Mouse (Mus musculus): ENCODE measurements around the gene Cnpy3.

- TF ChIP-seq CTCF (IDR thresholded peaks at IDR 0.05; ENCODE audit: low read depth), result no peak
- TF ChIP-seq EP300 (IDR thresholded peaks at IDR 0.05; ENCODE audit: low read depth), result no peak
Observed at GRCm38 (mm10) chr17:46701489-46701888, 50.5 kb downstream of the Cnpy3 start.
